Mouse (Mus musculus) right cerebral cortex, postnatal 4 days (tissue): ENCODE results near the gene 1700001L19Rik.

Experiments
- DNase-seq: peaks from one replicate; pipeline ENCODE4 v3.0.0-alpha.2; 2022

Gene 1700001L19Rik

DNA sequence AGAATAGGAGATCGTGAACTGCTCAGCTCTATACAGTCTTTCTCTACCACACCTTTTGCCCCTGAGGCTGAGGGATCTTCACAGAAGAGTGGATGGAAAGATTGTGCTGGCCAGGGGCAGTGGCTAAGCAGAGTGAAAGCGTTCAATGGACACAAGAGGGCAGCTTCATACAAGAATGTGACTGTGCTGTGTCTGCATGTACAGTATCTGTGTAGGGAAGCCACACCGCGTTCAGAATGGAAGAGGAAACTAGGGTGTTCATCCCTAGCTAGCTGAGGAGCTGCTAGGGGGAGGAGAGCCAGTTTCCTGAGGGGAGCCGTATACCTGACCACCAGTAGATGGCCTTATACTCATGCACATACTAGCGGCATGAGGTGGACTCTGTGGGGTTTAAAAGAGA lies 25.6 kb downstream of the 1700001L19Rik start:
- peak; percentile 32 for DNase-seq

DNA sequence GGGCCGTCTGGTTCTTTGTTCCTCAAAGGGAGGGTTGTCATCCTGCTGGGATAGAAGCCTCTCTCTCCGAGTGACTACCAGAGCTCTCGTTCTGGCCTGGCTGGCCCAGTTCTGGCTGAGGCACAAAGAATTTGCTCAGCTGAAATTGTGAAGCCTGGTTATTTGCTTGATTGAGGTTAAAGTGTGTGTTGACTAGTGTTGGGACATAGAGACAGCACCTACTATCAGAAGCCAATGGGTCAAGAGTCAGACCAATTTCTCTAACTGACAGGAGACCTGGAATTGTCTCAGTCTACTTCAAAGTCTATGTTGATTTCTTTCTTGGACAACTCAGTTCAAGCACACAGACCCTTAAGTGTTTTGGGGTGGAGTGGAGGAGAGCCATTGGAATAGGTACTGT lies 29.8 kb downstream of the 1700001L19Rik start:
- DNase-seq: no peak

DNA sequence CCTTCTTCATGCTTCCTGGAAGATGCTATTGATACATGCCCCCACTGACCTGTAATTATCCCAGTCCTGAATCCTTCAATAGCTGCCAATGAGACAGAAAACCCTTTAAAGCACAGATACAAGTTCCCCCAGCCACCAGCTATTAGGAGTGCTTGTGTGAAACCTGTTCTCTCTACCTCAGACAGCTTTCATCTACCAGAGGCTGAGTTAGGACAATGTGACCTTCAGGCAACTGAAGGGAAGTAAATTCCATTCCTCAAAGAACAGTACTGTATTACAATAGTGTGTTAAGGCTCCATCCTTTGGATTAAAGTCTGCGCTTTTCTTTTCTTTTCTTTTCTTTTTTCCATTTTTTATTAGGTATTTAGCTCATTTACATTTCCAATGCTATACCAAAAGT lies 45.6 kb downstream of the 1700001L19Rik start:
- no peak for DNase-seq
